Mouse (Mus musculus): ENCODE measurements at regions not wholly inside any gene's neighbourhood (a gene's known extent, or its start where the extent isn't known, plus 50 kb on each side); places are given as distances from the start of the nearest gene placed in this dataset.

GRCm38 (mm10) chr2:64860113-64860512, 164.7 kb downstream of the Grb14 start:
- no peak for DNase-seq (ENCODE audit: low spot score in 2 of 2)

GRCm38 (mm10) chr2:64853918-64854317, 170.9 kb downstream of the Grb14 start:
- peak; percentile 27 to 69 for DNase-seq (ENCODE audit: low spot score in 2 of 2)

- DNase-seq (ENCODE audit: low spot score in 2 of 2): no peak
Observed at GRCm38 (mm10) chr2:64852913-64853312, 171.9 kb downstream of the Grb14 start.

- no peak for DNase-seq (ENCODE audit: low spot score in 2 of 2)
Observed at GRCm38 (mm10) chr2:64851096-64851495, 173.7 kb downstream of the Grb14 start.

GRCm38 (mm10) chr2:64850656-64851055, 174.1 kb downstream of the Grb14 start:
- no peak for DNase-seq (ENCODE audit: low spot score in 2 of 2)

GRCm38 (mm10) chr2:64824494-64824893, 200.3 kb downstream of the Grb14 start:
- no peak for DNase-seq (ENCODE audit: low spot score in 2 of 2)

- no peak for DNase-seq (ENCODE audit: low spot score in 2 of 2)
Observed at GRCm38 (mm10) chr2:64823905-64824304, 200.9 kb downstream of the Grb14 start.

- DNase-seq (ENCODE audit: low spot score in 2 of 2): no peak
Observed at GRCm38 (mm10) chr2:64823074-64823473, 201.7 kb downstream of the Grb14 start.

GRCm38 (mm10) chr2:64818159-64818558, 206.6 kb downstream of the Grb14 start:
- DNase-seq (ENCODE audit: low spot score in 2 of 2): no peak

Data from spleen, postnatal 4 days (tissue).